18 mouse cellular contexts compared by ENCODE assay signal in the genomic region with DNA sequence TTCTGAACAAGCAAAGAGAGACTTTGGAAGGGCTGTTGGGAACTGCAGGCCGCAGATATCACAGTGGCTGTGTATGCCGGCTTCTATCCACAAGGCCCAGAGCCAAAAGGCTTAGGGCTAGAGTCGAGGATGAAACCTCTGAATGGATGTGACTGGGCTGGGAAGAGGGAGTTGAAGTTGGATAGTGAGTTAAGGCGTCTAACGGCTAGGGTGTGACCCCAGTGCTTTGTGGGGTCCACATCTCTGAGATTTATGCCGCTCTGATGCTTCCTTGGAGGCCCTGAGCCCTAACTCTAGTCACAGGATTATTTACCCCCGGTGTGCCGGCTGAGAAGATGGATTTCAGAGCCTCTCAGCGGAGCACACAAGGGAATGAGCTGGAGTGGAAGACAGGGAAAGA. TPM values are rescaled to one million over a fixed set of nuclear protein-coding genes. Genes with fewer than 3 reads are reported as not detected.
A peak's percentile ranks its signal among the peaks of the same experiment; 100 is the strongest.
DNase-seq lines count a peak whose midpoint lies in the region; ATAC-seq lines count a peak whose summit lies in the region.
"Had no signal": no experiment of that assay in that cellular context is flagged by ENCODE, and none has a peak within 500 bp of the region (broad histone marks: within the 10 kb centered on the region; RNA-seq: fewer than 3 reads in every experiment).

No protein-coding gene starts in this region.

- peak overlapping the region; percentile 79 for H3K27ac ChIP-seq in heart, embryonic 15.5 days
- H3K27ac ChIP-seq in liver, embryonic 15.5 days (replicated peaks): peak overlapping the region; percentile 53
- H3K27ac ChIP-seq: hindbrain, embryonic 12.5 days had no signal

- H3K4me2 ChIP-seq in heart, embryonic 15.5 days: no peak overlapping the region
- no peak overlapping the region for H3K4me2 ChIP-seq in liver, embryonic 15.5 days
- H3K4me2 ChIP-seq: embryonic facial prominence, embryonic 13.5 days; hindbrain, embryonic 12.5 days had no signal

- no peak overlapping the region for H3K4me3 ChIP-seq in heart, embryonic 15.5 days
- H3K4me3 ChIP-seq in liver, embryonic 15.5 days (replicated peaks): no peak overlapping the region
- H3K4me3 ChIP-seq: embryonic facial prominence, embryonic 13.5 days; hindbrain, embryonic 12.5 days had no signal

- H3K9me3 ChIP-seq in heart, embryonic 15.5 days (replicated peaks): no peaks in the 10 kb centered on the region
- no peaks in the 10 kb centered on the region for H3K9me3 ChIP-seq in liver, embryonic 15.5 days (replicated peaks)
- H3K9me3 ChIP-seq: embryonic facial prominence, embryonic 13.5 days; hindbrain, embryonic 12.5 days had no signal

- no peaks in the 10 kb centered on the region for H3K27me3 ChIP-seq in heart, embryonic 15.5 days
- H3K27me3 ChIP-seq in liver, embryonic 15.5 days: no peaks in the 10 kb centered on the region
- H3K27me3 ChIP-seq: embryonic facial prominence, embryonic 13.5 days; hindbrain, embryonic 12.5 days had no signal

- 37% methylated on average over 9 of the region's 9 CpGs for WGBS in heart, embryonic 15.5 days
- WGBS in liver, embryonic 15.5 days (ENCODE audit: insufficient replicate concordance): 42% methylated on average over 9 of the region's 9 CpGs

- no peaks in the 10 kb centered on the region for H3K36me3 ChIP-seq in heart, embryonic 15.5 days
- no peaks in the 10 kb centered on the region for H3K36me3 ChIP-seq in liver, embryonic 15.5 days (replicated peaks)
- H3K36me3 ChIP-seq: embryonic facial prominence, embryonic 13.5 days; G1E; hindbrain, embryonic 12.5 days had no signal

- H3K9ac ChIP-seq in heart, embryonic 15.5 days: 0 out of 2 replicates have a peak overlapping the region, but pooled peaks have one; percentile 14
- no peak overlapping the region; the same call in 1 of the 2 replicates for H3K9ac ChIP-seq in liver, embryonic 15.5 days
- H3K9ac ChIP-seq: embryonic facial prominence, embryonic 13.5 days; hindbrain, embryonic 12.5 days had no signal

- DNase-seq in heart, adult 11 months: peak; percentile 84
- no peak for DNase-seq in heart, adult 18-20 months
- peak; percentile 34 for DNase-seq in kidney, postnatal 10 days
- DNase-seq in kidney, adult 8-10 months: no peak
- DNase-seq in adrenal gland, adult (ENCODE audit: inconsistent age in 2 of 2, low spot score in 1 of 2): no peak
- DNase-seq in retina, embryonic 14.5 days (ENCODE audit: low spot score): no peak
- DNase-seq: cerebellum, adult 9-10 months; midbrain, embryonic 14.5 days; right cerebral cortex, postnatal 14 days had no signal

- no peak for ATAC-seq in heart, embryonic 15.5 days (replicated peaks; ENCODE audit: insufficient number of reproducible peaks, insufficient read depth, low FRiP score, low read depth)
- ATAC-seq in liver, embryonic 15.5 days (ENCODE audit: insufficient read depth): no peak
- ATAC-seq: activated CD4-positive, CD25-positive, alpha-beta regulatory T cell, adult 4 months had no signal

- peaks cover 34% of the 10 kb centered on the region for H3K4me1 ChIP-seq in heart, embryonic 15.5 days (replicated peaks)
- H3K4me1 ChIP-seq in liver, embryonic 15.5 days (replicated peaks): peaks cover 61% of the 10 kb centered on the region

RNA-seq across cellular contexts. Expression of gene 1700122O11Rik, which starts 33.5 kb away (rescaled TPM):
- total RNA-seq in heart, adult 18-20 months (2021): not detected
- not detected in 2 replicates for polyA plus RNA-seq in heart, embryonic 15.5 days (2015; fragmentation: Nextera tagmentation; extraction: Ambion mirVana)
- polyA plus RNA-seq in liver, embryonic 15.5 days (2015; fragmentation: Nextera tagmentation; extraction: Ambion mirVana): not detected in 2 replicates
- total RNA-seq: G1E; layer of hippocampus, postnatal 14 days; neutrophil, adult 5-6 weeks had no signal
- polyA plus RNA-seq: activated CD4-positive, CD25-positive, alpha-beta regulatory T cell, adult 4 months; embryonic facial prominence, embryonic 13.5 days; G1E; hindbrain, embryonic 12.5 days; limb, embryonic 14.5 days; midbrain, embryonic 14.5 days had no signal

Comparison
In these comparisons a context has a peak if more than half of its experiments do, and no peak if none do; other contexts are left out.
1. DNase-seq: peak in heart, adult 11 months (single experiment) and kidney, postnatal 10 days (single experiment); none in heart, adult 18-20 months (0 of 2), kidney, adult 8-10 months (0 of 2), adrenal gland, adult (0 of 2) and retina, embryonic 14.5 days (single experiment).